Mouse (Mus musculus) macrophage (primary cell): ENCODE results near the gene Xbp1. TPM values are rescaled to one million over a fixed set of nuclear protein-coding genes. Genes with fewer than 3 reads are reported as not detected.
"Not testable (repeated sequence)": the region's sequence is repeated elsewhere in the genome, so short reads cannot be mapped to it uniquely, and the experiment has no call there.

ENCODE experiments used
- H3K27ac ChIP-seq: fragments of 350-480 bp; formaldehyde crosslinking; 2 replicates; pipeline ENCODE4 v1.9.0; 2021
- H3K36me3 ChIP-seq: fragments of 350-480 bp; formaldehyde crosslinking; 2 replicates; pipeline ENCODE4 v1.9.0; 2021; ENCODE audit errors: inconsistent target
- H3K4me3 ChIP-seq: fragments of 350-480 bp; formaldehyde crosslinking; 2 replicates; pipeline ENCODE4 v1.9.0; 2021; ENCODE audit errors: inconsistent target
- H3K79me2 ChIP-seq: fragments of 350-480 bp; formaldehyde crosslinking; 2 replicates; pipeline ENCODE4 v1.9.0; 2021; ENCODE audit errors: inconsistent target
- WGBS: methylation state at CpG from one replicate; pipeline ENCODE4 v1.1.7; 2026; ENCODE audit warnings: inconsistent platforms; ENCODE audit not compliant: missing documents; 5-methylcytosine and 5-hydroxymethylcytosine counted together
- polyA plus RNA-seq: library from polyadenylated mRNA; stranded (reverse); fragments of 250-400 nt; gene quantifications from 3 replicates; pipeline ENCODE4 v1.2.4, GENCODE M21; 2018; ENCODE audit warnings: inconsistent platforms
- total RNA-seq, 78 experiments: library from RNA; depleted of rRNA; stranded (reverse); fragments of 250-400 nt; gene quantifications; 1 replicate in 9 of 78; 2 replicates in 24 of 78; 3 replicates in 43 of 78; 4 replicates in 2 of 78; pipeline ENCODE4 v1.2.4; 2018; ENCODE audit warnings: inconsistent platforms in 56 of 78

Xbp1 gene
- total RNA-seq (2018; cell fraction: chromatin; rRNA removed): 100 to 1,000 TPM in 16 of 26 experiments, 10 to 100 TPM in 10; 55.6 to 150 (median 114) TPM
- total RNA-seq (2018; cell fraction: cytosol; rRNA removed): 100 to 1,000 TPM in 21 of 26 experiments, 10 to 100 TPM in 5; 85.9 to 123 (median 106) TPM
- 100 to 1,000 TPM in 17 of 26 experiments, 10 to 100 TPM in 9; 68.4 to 166 (median 118) TPM for total RNA-seq (2018; cell fraction: nucleus; rRNA removed)
- polyA plus RNA-seq: 86.5 to 117 TPM (median 108 TPM) in 3 replicates

DNA sequence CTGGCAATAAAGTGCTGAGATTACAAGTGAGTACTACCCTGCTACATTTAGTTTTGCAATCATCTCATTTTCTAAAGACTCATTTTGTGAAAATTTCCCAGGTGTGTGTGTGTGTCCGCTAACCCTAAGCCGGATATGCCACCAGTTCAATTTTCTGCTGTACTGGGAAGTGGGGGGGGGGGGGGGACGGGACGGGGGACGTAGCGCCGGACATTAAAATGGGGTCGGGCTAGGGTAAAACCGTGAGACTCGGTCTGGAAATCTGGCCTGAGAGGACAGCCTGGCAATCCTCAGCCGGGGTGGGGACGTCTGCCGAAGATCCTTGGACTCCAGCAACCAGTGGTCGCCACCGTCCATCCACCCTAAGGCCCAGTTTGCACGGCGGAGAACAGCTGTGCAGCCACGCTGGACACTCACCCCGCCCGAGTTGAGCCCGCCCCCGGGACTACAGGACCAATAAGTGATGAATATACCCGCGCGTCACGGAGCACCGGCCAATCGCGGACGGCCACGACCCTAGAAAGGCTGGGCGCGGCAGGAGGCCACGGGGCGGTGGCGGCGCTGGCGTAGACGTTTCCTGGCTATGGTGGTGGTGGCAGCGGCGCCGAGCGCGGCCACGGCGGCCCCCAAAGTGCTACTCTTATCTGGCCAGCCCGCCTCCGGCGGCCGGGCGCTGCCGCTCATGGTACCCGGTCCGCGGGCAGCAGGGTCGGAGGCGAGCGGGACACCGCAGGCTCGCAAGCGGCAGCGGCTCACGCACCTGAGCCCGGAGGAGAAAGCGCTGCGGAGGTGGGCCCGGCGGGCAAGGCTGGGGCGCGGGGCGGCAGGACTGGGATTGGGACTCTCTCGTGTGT is at the start of gene Xbp1:
Gene Xbp1 (plus strand): TSS at position 248 of the 854 bp plus-strand sequence.
- peaks cover 28% of the 10 kb centered on the region for H3K36me3 ChIP-seq
- peak within 1 kb of the TSS; percentile 85 for H3K4me3 ChIP-seq
- peaks cover 45% of the 10 kb centered on the region for H3K79me2 ChIP-seq
- H3K27ac ChIP-seq: peak within 1 kb of the TSS; percentile 92
- under 1% methylated on average over 62 of the region's 72 CpGs for WGBS

DNA sequence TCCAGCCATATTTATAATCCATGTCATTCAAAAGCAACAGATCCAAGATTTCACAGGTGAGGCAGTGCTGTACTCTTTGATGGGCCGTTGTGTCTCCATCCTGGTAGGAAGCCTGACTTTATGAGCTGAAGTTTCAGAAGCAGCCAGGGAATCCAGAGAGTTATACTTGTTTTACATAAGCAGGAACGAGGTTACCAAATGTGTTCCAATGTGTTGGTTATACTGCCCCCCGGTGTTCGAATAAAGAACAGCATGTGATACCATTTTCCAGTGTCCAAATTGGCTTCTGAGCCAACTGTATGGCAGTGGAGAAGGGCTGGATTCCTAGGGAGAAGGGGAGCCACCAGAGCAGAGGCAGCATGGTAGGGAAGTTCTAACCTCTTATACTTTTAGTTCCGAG is 46.3 kb upstream of the Xbp1 start:
- Histone ChIP-seq H3K79me2 (no peaks in the 10 kb centered on the region), H3K27ac (no peak overlapping the region), H3K4me3 (no peak overlapping the region), H3K36me3 (no peaks in the 10 kb centered on the region)
- WGBS: 18% methylated on average over 5 of the region's 5 CpGs

DNA sequence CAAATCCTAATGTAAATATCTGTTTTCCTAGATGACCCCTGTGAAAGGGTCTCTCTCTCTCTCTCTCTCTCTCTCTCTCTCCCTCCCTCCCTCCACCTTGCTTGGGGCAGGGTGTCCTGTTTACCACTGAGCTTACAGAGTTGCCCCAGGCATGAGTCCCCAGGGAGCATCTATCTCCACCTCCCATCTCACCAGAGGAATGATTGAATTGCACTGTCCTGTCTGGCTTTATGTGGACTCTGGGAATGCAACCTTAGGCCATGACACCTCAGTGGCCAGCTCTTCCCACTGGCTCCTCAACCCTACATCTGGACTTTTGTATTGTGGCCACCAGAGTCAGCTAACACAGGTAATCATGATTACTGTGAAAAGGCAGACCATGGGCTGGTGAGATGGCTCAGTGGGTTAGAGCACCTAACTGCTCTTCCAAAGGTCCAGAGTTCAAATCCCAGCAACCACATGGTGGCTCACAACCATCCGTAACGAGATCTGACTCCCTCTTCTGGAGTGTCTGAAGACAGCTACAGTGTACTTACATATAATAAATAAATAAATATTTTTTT is 44.8 kb upstream of the Xbp1 start:
- no CpG with 5 or more reads among the region's 2 CpGs for WGBS
- not testable (repeated sequence) for H3K36me3 ChIP-seq, H3K4me3 ChIP-seq, H3K27ac ChIP-seq, H3K79me2 ChIP-seq

- Histone ChIP-seq H3K27ac (no peak overlapping the region), H3K79me2 (no peaks in the 10 kb centered on the region), H3K4me3 (no peak overlapping the region), H3K36me3 (no peaks in the 10 kb centered on the region)
- WGBS: 97% methylated on average over 4 of the region's 4 CpGs
Measured at GRCm38 (mm10) chr11:5476806-5477205, 43.7 kb upstream of the Xbp1 start.

DNA sequence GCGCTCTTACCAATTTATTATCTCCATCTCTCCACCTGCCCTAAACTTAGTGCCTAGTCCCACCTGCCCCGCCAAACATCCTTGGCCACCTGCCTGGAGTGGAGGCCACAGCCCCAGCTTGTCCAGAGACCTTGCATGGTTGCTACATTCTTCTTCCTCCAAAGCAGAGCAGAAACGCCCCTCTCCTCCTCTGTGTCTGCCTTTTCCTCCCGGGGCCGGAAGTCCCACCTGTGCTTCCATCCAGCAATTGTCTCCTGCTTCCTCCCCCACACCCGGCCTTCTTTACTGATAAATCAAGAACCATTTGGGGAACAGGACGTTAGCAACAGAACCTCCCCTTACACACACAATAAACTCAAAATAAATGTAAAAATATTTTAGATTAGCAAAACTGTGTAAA is 42.3 kb upstream of the Xbp1 start:
- H3K79me2 ChIP-seq: no peaks in the 10 kb centered on the region
- H3K4me3 ChIP-seq: no peak overlapping the region
- no peak overlapping the region for H3K27ac ChIP-seq
- H3K36me3 ChIP-seq: no peaks in the 10 kb centered on the region
- WGBS: 84% methylated on average over 7 of the region's 7 CpGs

GRCm38 (mm10) chr11:5478831-5479230 is 41.6 kb upstream of the Xbp1 start:
- Histone ChIP-seq H3K79me2 (no peaks in the 10 kb centered on the region), H3K27ac (no peak overlapping the region), H3K36me3 (no peaks in the 10 kb centered on the region), H3K4me3 (no peak overlapping the region)
- 95% methylated on average over 3 of the region's 3 CpGs for WGBS

DNA sequence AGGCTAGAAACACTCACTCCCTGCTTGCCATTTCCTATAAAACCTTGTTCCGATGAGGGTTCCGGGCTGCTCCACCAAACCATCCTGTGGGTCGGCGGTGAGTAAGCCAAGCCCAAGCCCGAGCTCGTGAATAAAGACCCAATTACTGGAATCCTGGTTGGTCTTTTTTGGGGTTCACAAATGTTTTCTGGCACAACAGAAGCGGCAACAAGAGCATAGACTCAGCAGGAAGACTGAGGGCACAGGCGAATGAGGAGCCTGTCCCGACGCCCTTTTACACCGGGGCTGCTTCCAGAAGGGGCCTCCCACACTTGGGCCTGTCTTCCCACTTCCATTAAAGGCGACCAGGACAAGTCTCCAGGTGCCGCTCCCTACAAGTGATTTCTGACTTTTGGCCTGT is 37.9 kb upstream of the Xbp1 start:
- no peak overlapping the region for H3K4me3 ChIP-seq
- WGBS: 95% methylated on average over 13 of the region's 13 CpGs
- no peaks in the 10 kb centered on the region for H3K36me3 ChIP-seq
- H3K27ac ChIP-seq: no peak overlapping the region
- H3K79me2 ChIP-seq: no peaks in the 10 kb centered on the region

- under 1% methylated on average over 15 of the region's 15 CpGs for WGBS
- peak overlapping the region; percentile 42 for H3K27ac ChIP-seq
- H3K36me3 ChIP-seq: no peaks in the 10 kb centered on the region
- H3K79me2 ChIP-seq: no peaks in the 10 kb centered on the region
- peak overlapping the region; percentile 50 for H3K4me3 ChIP-seq
Measured at GRCm38 (mm10) chr11:5485193-5486011, 35.1 kb upstream of the Xbp1 start.

DNA sequence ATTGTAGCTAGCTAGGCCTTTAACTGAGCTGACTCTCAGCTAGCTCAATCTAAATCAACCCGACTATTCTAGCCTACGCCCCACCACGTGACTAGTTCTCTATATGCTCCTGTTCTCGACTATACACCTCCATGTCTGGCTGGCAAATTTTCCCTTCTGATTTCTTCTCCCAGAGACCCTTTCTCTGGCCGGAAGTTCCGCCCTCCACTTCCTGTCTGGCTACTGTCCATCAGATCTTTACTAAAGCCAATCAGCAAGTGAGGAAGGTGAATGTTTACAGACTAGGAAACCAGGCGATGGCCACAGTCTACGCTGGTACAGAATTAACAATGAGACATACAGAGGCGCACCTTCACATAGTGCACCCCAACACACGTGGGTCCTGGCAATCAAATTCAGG is 31.0 kb upstream of the Xbp1 start:
- H3K36me3 ChIP-seq, H3K79me2 ChIP-seq, H3K27ac ChIP-seq, H3K4me3 ChIP-seq: not testable (repeated sequence)
- whole genome bisulfite sequencing: 89% methylated on average over 10 of the region's 10 CpGs

GRCm38 (mm10) chr11:5490989-5491656 is 29.3 kb upstream of the Xbp1 start:
- Histone ChIP-seq H3K27ac (no peak overlapping the region), H3K4me3 (no peak overlapping the region), H3K79me2 (no peaks in the 10 kb centered on the region), H3K36me3 (no peaks in the 10 kb centered on the region)
- 80% methylated on average over 10 of the region's 10 CpGs for WGBS

GRCm38 (mm10) chr11:5491912-5492311 is 28.5 kb upstream of the Xbp1 start:
- WGBS: 93% methylated on average over 7 of the region's 7 CpGs

DNA sequence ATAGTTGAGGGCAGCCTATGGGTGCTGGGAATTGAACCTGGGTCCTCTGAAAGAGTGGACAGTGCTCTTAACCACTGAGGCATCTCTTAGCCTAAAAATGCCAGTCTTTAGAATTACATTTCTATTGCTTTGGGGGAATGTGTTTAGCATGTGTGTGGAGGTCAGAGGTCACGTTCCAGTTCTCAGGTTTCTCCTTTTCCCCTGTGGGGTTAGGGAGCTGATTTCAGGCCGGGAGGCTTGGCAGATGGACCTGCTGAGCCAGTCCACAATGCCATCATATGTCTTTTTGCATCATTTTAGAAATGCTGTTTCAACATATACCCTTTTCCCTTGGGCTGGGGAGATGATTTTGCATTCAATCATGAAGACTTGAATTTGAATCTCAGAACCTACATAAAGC is 26.6 kb upstream of the Xbp1 start:
- WGBS: 86% methylated on average over 2 of the region's 2 CpGs
- Histone ChIP-seq H3K4me3 (no peak overlapping the region), H3K79me2 (no peaks in the 10 kb centered on the region), H3K27ac (no peak overlapping the region), H3K36me3 (no peaks in the 10 kb centered on the region)

More at GRCm38 (mm10) chr11:5491912-5492311, 28.5 kb upstream of the Xbp1 start:
- Histone ChIP-seq H3K36me3 (no peaks in the 10 kb centered on the region), H3K27ac (no peak overlapping the region), H3K79me2 (no peaks in the 10 kb centered on the region), H3K4me3 (no peak overlapping the region)

- no peak overlapping the region for H3K4me3 ChIP-seq
- H3K36me3 ChIP-seq: no peaks in the 10 kb centered on the region
- WGBS: 94% methylated on average over 12 of the region's 12 CpGs
- no peak overlapping the region for H3K27ac ChIP-seq
- H3K79me2 ChIP-seq: no peaks in the 10 kb centered on the region
Measured at GRCm38 (mm10) chr11:5495286-5495832, 25.1 kb upstream of the Xbp1 start.

DNA sequence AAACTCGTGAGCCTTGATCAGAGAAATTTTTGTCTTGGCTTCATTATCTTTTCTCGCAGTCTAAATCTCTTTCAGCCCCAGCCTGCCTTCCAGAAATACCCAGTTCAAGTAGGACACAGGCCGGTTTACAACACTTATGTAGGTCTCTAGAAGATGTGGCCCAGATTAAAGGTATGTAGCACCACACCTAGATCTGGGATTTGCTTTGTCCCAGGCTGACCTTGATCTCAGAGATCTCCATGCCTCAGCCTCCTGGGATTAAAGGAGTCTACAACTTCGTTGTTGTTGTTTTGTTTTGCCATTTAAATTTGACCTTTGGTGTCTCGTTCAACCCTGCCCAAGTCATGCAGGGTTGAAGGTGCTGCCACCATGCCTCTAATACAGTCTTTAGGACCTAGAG is 24.6 kb upstream of the Xbp1 start:
- no peaks in the 10 kb centered on the region for H3K79me2 ChIP-seq
- no peak overlapping the region for H3K27ac ChIP-seq
- H3K4me3 ChIP-seq: no peak overlapping the region
- no peaks in the 10 kb centered on the region for H3K36me3 ChIP-seq
- 97% methylated on average over 5 of the region's 5 CpGs for WGBS
